Mouse (Mus musculus): ENCODE measurements at regions not wholly inside any gene's neighbourhood (a gene's known extent, or its start where the extent isn't known, plus 50 kb on each side); places are given as distances from the start of the nearest gene placed in this dataset.

DNA sequence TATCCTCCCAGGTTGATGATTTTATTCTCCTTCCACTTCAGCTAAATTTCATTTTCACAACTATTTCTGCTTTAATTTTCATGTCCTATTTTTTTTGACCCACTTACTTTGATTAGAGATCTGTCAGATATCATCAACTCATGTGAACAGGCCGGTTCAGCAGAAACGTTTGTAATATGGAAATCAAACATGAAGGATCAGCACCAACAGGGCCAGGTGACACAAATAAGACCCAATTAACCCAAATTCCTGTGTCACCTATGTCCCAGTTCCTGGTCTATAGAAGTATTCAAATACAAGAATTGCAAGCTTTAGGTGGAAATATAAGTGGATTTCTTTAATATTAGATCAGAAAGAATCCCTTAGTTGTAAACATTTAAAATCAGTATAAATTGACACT, 332.7 kb downstream of the 1700017N19Rik start:
- DNase-seq (ENCODE audit: low spot score), result no peak

DNA sequence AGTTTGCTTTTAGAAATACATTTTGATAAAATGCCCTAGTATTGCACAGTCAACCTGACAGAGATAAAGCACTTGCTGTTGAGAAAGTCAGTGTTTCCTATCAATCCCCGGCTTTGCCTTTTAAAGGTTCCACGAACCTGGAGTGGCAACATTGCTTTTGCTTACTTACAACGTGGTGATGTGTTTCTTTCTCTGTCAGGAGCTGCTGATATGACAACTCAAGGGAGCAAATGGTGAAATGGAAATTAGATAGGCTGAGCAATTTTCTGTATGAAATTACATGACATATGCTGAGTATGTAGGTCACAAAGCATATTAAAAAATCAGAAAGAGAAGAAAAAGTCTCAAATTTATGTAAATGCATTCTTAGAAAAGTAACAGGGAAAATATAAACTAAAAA, 336.8 kb downstream of the 1700017N19Rik start:
- DNase-seq (ENCODE audit: low spot score), result no peak

DNA sequence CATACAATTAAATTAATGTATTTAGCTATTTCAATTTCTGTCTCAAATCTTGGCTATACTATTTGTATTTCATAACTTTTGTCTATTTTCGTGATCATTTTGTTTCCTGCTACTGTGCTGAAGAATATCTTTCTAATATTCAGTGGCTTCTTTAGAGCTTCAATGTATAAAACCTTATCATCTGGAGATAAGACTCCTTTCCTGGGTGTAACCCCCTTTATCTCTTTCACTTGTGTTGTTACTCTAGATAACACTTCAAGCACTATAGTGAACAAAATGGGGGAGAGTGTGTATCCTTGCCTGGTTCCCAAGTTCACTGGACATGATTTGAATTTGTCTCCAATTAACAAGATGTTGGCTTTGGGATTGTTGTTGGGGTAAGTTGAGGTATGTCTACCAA, 341.5 kb downstream of the 1700017N19Rik start:
- DNase-seq (ENCODE audit: low spot score), result no peak

DNA sequence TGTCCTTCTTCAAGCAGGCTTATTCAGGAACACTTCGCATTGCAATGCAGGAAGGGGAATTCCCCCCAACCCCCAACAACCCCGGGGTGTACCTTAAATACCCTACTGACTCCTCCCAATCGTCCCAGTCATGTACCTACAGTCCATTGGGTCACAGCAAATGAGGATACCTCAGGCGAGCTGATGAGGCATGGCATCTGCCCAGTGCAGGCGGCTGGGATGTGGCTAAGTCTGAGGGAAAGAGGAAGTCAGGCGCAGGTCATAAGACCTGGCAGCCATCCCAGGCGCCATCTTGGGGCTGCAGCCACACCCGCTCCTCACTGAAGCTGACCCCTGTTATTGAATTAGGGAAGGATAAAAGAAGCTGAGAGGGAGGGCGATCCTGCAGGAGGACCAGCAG, 368.1 kb downstream of the 1700017N19Rik start:
- DNase-seq (ENCODE audit: low spot score), result no peak

DNA sequence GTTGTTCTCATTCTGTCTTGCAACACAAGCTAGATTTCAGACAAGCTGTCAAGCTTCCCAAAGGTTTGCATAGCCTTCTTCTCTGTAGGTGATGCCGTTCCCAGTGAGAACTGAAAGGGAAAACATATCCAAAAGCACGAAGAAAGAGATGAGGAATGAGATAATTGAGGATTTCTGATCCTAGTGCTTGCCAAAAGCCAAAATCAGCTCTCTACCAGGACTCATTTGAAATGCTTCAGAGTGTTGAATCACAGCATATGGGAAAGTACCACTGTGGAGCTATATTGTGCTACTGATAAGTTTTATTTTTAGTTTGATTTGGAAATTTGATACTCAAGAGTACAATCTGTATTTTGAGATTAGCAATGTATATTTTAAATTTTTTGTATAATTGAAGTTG, 413.2 kb downstream of the 1700017N19Rik start:
- no peak for DNase-seq (ENCODE audit: low spot score)

DNA sequence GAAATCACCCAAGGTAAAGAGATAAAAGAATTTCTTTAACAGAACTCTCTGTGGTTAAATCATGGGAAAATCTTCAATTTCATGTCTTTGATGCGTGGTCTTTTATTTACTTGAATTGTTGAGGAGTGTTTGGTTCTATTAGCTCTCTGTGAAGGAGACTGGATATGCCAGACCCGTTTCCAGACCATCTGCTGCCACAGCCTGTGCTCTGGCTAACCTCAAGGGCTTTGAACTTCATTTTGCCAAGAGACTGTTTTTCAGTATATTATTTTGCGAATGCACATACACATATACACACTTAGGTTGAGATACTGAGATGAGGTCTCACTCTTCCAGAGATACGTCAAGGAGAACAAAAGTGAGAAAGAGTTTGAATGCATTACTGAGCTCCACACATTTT, 414.4 kb downstream of the 1700017N19Rik start:
- DNase-seq (ENCODE audit: low spot score), result no peak

DNA sequence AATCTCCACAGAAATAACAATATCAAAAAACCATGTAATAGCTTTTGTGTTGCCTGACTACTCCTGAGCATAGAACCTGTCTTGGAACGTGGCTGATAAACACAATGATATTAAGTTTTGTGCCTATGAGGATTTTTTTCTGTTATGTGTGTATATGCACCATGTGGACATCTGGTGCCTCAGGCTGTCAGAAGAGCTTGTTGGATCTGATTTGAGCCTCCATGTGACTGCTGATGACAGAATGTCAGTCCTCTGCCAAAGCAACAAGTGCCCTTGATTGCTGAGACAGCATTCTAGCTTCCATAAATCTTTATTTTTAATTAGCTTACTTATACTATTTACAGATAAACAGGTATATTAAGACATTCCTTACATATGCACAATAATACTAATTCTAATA, 425.1 kb downstream of the 1700017N19Rik start:
- no peak for DNase-seq (ENCODE audit: low spot score)

DNA sequence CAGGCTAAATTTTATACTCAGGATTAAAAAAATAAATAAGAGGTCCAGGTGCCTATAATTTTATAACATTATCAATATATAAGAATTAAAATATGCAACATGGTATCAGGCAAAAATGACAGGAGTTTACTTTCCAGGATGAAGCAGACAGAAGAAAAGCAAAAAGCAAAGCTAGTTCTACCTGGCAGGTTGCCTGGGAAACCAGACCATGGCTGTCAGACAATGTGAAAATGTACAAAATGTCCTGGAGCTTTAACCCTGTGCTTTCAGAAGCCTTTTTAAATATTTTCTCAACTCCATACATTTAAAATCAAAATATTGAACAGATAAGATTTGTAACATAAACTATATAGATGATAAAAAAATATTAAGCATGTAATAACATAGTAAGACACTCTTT, 448.3 kb downstream of the 1700017N19Rik start:
- no peak for DNase-seq (ENCODE audit: low spot score)

DNA sequence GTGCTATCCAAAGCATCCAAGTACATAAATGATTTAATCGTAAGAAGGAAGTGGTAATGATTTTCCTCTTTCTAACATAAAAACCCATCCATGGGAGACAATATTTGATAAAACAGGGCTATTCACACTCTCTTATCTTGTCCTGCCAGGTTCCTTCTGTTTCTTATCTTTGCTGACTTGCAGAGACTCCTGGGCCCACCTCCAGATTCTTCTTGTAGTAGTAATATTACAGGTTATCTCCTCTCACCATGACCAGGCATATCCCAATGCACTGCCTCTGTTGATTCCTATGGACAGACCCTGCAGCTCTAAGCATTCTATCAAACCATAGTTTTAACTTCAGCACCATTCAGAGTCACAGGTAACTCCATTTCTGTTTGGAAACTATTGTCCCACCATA, 448.8 kb downstream of the 1700017N19Rik start:
- no peak for DNase-seq (ENCODE audit: low spot score)

Data from lung, postnatal 25 days (tissue).